Mouse (Mus musculus): ENCODE data around the gene Cfap99. TPM values are rescaled to one million over a fixed set of nuclear protein-coding genes. Genes with fewer than 3 reads are reported as not detected.
A peak's percentile ranks its signal among the peaks of the same experiment; 100 is the strongest.

The Cfap99 gene
- polyA plus RNA-seq, 1 experiment from 2014 or later: not detected

DNA sequence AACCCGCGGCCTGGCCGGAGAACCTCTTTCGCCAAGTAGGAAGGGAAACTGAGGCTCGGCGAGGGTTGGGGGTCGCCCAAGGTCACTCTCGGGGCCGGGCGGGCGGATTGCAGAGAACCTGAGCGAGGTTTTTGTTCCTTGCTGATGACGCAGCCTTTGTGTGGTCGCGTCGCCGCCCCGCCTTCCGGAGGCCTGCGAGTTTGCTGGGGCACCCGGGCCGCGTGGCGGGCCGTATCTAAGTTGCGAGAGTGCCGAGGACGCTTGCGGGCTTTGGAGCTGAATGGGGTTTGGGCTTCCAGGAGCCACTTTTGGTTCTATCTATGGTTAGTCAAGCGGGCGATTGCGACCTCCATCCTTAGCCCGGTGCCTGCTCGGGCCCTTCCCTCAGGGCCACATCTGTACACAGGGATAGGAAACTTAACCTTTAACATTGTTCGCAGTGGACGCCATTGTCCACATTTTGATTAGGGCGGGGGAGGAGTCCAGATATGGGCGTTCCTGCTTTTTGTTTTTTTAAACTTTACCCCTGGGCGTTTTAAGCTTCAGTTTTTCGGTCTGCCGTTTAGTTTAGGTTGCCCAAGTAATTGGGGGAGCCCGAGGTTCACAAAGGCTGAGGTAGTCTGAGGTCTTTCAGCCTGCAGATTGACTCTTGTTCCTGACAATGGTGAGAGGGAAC, 48.5 kb downstream of the Cfap99 start:
- peak overlapping the region; percentile 95 for H3K9ac ChIP-seq
- peak; percentile 57 for ATAC-seq (replicated peaks; ENCODE audit: low FRiP score)
- H3K27me3 ChIP-seq: no peaks in the 10 kb centered on the region
- H3K4me1 ChIP-seq: peaks cover 18% of the 10 kb centered on the region; the same call in 1 of the 2 replicates
- H3K4me2 ChIP-seq: peak overlapping the region; percentile 76
- peak overlapping the region; percentile 98 for H3K27ac ChIP-seq
- H3K4me3 ChIP-seq (replicated peaks): peak overlapping the region; percentile 95
- H3K9me3 ChIP-seq (replicated peaks): no peaks in the 10 kb centered on the region
- under 1% methylated on average over 42 of the region's 42 CpGs for WGBS
- H3K36me3 ChIP-seq: peaks cover 6% of the 10 kb centered on the region; the same call in 1 of the 2 replicates

GRCm38 (mm10) chr5:34340246-34340645, 51.8 kb downstream of the Cfap99 start:
- H3K4me2 ChIP-seq: no peak overlapping the region
- H3K27me3 ChIP-seq: no peaks in the 10 kb centered on the region
- 96% methylated on average over 6 of the region's 6 CpGs for WGBS
- H3K4me3 ChIP-seq (replicated peaks): no peak overlapping the region
- peaks cover 32% of the 10 kb centered on the region for H3K36me3 ChIP-seq
- no peak overlapping the region for H3K27ac ChIP-seq
- peaks cover 16% of the 10 kb centered on the region; the same call in 1 of the 2 replicates for H3K4me1 ChIP-seq
- no peak for ATAC-seq (replicated peaks; ENCODE audit: low FRiP score)
- no peak overlapping the region for H3K9ac ChIP-seq
- no peaks in the 10 kb centered on the region for H3K9me3 ChIP-seq (replicated peaks)

DNA sequence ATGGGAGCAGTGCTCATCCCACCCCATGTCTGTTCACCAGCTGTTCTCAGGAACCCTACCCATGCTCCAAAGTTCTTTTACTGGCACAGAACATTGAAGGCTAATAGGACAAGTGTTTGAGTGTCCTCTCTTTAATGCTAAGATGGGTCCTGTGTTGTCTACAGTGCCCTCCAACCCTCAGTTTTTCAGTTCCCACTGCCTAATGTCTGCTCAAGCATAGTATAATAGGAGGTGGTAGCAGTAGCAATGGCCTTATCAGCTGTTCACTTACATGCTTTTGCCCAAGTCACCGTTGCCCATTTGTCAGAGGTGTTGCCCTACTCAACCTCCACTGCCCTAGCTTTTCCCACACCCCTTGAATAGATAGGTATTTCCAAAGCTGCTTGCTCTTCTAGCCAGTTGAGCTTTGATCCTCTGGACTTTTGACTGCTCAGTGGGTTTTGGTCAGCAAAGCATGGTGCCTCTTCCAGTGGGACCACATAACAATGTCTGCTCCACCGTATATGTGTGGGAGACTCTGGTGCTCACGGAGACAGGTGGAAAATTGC, 63.8 kb downstream of the Cfap99 start:
- Histone ChIP-seq H3K9ac (no peak overlapping the region), H3K9me3 (replicated peaks) (no peaks in the 10 kb centered on the region), H3K27me3 (no peaks in the 10 kb centered on the region), H3K27ac (no peak overlapping the region), H3K36me3 (peaks cover 96% of the 10 kb centered on the region), H3K4me2 (no peak overlapping the region), H3K4me3 (replicated peaks) (no peak overlapping the region), H3K4me1 (no peaks in the 10 kb centered on the region)
- WGBS: 90% methylated on average over 3 of the region's 3 CpGs
- ATAC-seq (replicated peaks; ENCODE audit: low FRiP score): no peak

GRCm38 (mm10) chr5:34360261-34360660, 71.9 kb downstream of the Cfap99 start:
- no peak overlapping the region for H3K4me2 ChIP-seq
- no peak overlapping the region for H3K27ac ChIP-seq
- ATAC-seq (replicated peaks; ENCODE audit: low FRiP score): no peak
- H3K27me3 ChIP-seq: no peaks in the 10 kb centered on the region
- H3K4me1 ChIP-seq: no peaks in the 10 kb centered on the region
- 95% methylated on average over 3 of the region's 3 CpGs for WGBS
- H3K9ac ChIP-seq: no peak overlapping the region
- H3K36me3 ChIP-seq: peaks cover 90% of the 10 kb centered on the region
- H3K9me3 ChIP-seq (replicated peaks): no peaks in the 10 kb centered on the region
- no peak overlapping the region for H3K4me3 ChIP-seq (replicated peaks)

- Histone ChIP-seq H3K27me3 (no peaks in the 10 kb centered on the region), H3K36me3 (peaks cover 66% of the 10 kb centered on the region), H3K27ac (no peak overlapping the region)
Measured at GRCm38 (mm10) chr5:34363115-34363514, 74.7 kb downstream of the Cfap99 start.

GRCm38 (mm10) chr5:34368551-34369290, 80.3 kb downstream of the Cfap99 start:
- H3K27ac ChIP-seq: peak overlapping the region; percentile 86
- 68% methylated on average over 7 of the region's 7 CpGs for WGBS
- no peaks in the 10 kb centered on the region for H3K27me3 ChIP-seq
- ATAC-seq (replicated peaks; ENCODE audit: low FRiP score): no peak
- no peaks in the 10 kb centered on the region for H3K9me3 ChIP-seq (replicated peaks)
- peak overlapping the region; percentile 59 for H3K4me2 ChIP-seq
- H3K36me3 ChIP-seq: peaks cover 16% of the 10 kb centered on the region
- H3K4me3 ChIP-seq (replicated peaks): peak overlapping the region; percentile 93
- H3K9ac ChIP-seq: peak overlapping the region; percentile 53
- H3K4me1 ChIP-seq: peaks cover 22% of the 10 kb centered on the region

More at GRCm38 (mm10) chr5:34363115-34363514, 74.7 kb downstream of the Cfap99 start:
- Histone ChIP-seq H3K4me2 (no peak overlapping the region), H3K4me1 (no peaks in the 10 kb centered on the region), H3K9me3 (replicated peaks) (no peaks in the 10 kb centered on the region), H3K4me3 (replicated peaks) (no peak overlapping the region), H3K9ac (no peak overlapping the region)
- no peak for ATAC-seq (replicated peaks; ENCODE audit: low FRiP score)

- no peaks in the 10 kb centered on the region for H3K27me3 ChIP-seq
- 1% methylated on average over 57 of the region's 64 CpGs for WGBS
- H3K9me3 ChIP-seq (replicated peaks): no peaks in the 10 kb centered on the region
- peak within 1 kb of the TSS; percentile 93 for H3K4me3 ChIP-seq (replicated peaks)
- peaks cover 22% of the 10 kb centered on the region for H3K4me1 ChIP-seq
- peak within 1 kb of the TSS; percentile 86 for H3K27ac ChIP-seq
- H3K4me2 ChIP-seq: peak within 1 kb of the TSS; percentile 70
- peaks cover 11% of the 10 kb centered on the region for H3K36me3 ChIP-seq
- ATAC-seq (replicated peaks; ENCODE audit: low FRiP score): peak; percentile 100
- peak within 1 kb of the TSS; percentile 94 for H3K9ac ChIP-seq
Measured at GRCm38 (mm10) chr5:34369341-34370021, 81.1 kb downstream of the Cfap99 start, which contains the start of gene Fam193a. TSS of gene Fam193a (plus strand) at chr5:34369933.

GRCm38 (mm10) chr5:34370022-34370823, 81.8 kb downstream of the Cfap99 start:
- peak; percentile 5 for ATAC-seq (replicated peaks; ENCODE audit: low FRiP score)

GRCm38 (mm10) chr5:34370840-34371239, 82.4 kb downstream of the Cfap99 start:
- peak overlapping the region; percentile 94 for H3K9ac ChIP-seq
- no peaks in the 10 kb centered on the region for H3K36me3 ChIP-seq
- ATAC-seq (replicated peaks; ENCODE audit: low FRiP score): no peak
- no peaks in the 10 kb centered on the region for H3K9me3 ChIP-seq (replicated peaks)
- H3K4me3 ChIP-seq (replicated peaks): peak overlapping the region; percentile 93
- no peaks in the 10 kb centered on the region for H3K27me3 ChIP-seq
- H3K4me1 ChIP-seq: peaks cover 22% of the 10 kb centered on the region
- H3K4me2 ChIP-seq: peak overlapping the region; percentile 70
- 25% methylated on average over 8 of the region's 8 CpGs for WGBS
- 0 out of 2 replicates have a peak overlapping the region, but pooled peaks have one; percentile 56 for H3K27ac ChIP-seq

More at GRCm38 (mm10) chr5:34370022-34370823, 81.8 kb downstream of the Cfap99 start:
- no peaks in the 10 kb centered on the region for H3K27me3 ChIP-seq
- peaks cover 22% of the 10 kb centered on the region for H3K4me1 ChIP-seq
- H3K9me3 ChIP-seq (replicated peaks): no peaks in the 10 kb centered on the region
- H3K4me3 ChIP-seq (replicated peaks): peak overlapping the region; percentile 93
- H3K9ac ChIP-seq: peak overlapping the region; percentile 94
- H3K36me3 ChIP-seq: peaks cover 3% of the 10 kb centered on the region; the same call in 1 of the 2 replicates
- under 1% methylated on average over 93 of the region's 114 CpGs for WGBS
- H3K27ac ChIP-seq: peak overlapping the region; percentile 56
- H3K4me2 ChIP-seq: peak overlapping the region; percentile 70

DNA sequence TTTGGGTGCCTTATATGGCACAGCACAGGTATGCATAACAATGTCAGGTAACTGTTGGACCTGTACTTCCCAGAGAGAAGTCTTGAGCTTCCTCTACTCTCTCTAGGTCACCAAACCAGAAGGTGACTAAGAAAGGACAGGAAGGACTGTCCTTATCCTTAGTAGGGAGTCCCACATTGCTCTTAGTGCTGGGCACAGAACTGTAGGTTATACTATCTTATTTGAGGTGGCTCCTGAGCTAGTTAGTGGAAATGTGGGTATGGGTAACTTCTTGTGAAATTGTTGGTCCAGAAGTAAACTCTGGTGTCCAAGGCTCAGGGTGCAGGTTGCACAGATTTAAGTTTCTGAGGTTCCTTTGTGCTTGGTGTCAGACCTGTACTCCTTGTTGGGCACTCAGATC, 83.7 kb downstream of the Cfap99 start:
- no peaks in the 10 kb centered on the region for H3K27me3 ChIP-seq
- H3K4me2 ChIP-seq: peak overlapping the region; percentile 5; the same call in 1 of the 2 replicates
- H3K27ac ChIP-seq: no peak overlapping the region
- ATAC-seq (replicated peaks; ENCODE audit: low FRiP score): no peak
- 0 out of 2 replicates have a peak overlapping the region, but pooled peaks have one; percentile 3 for H3K4me3 ChIP-seq (replicated peaks)
- H3K9ac ChIP-seq: no peak overlapping the region
- H3K4me1 ChIP-seq: peaks cover 22% of the 10 kb centered on the region
- no peaks in the 10 kb centered on the region for H3K9me3 ChIP-seq (replicated peaks)
- no peaks in the 10 kb centered on the region for H3K36me3 ChIP-seq

DNA sequence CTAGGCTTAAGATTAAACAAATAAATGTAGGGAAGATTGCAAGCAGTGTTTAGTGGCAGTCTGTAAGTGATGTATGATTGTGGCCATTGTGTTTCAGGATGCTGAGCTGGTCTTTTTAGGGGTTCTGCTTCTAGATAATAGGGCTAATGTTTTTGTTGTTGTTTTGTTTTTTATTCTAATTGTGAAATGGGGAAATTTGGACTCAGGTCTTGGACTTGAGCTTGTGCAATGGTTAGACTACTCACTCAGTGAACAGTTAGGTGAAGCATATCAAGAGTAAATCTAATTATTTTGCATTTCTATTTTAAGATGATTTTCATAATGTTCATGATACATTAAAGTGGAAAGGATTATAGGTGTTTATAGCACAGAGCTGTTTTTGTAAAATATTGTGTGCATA, 84.1 kb downstream of the Cfap99 start:
- ATAC-seq (replicated peaks; ENCODE audit: low FRiP score): no peak
- Histone ChIP-seq H3K27ac (no peak overlapping the region), H3K9ac (no peak overlapping the region), H3K27me3 (no peaks in the 10 kb centered on the region), H3K36me3 (no peaks in the 10 kb centered on the region), H3K4me2 (peak overlapping the region; percentile 5; the same call in 1 of the 2 replicates), H3K4me3 (replicated peaks) (no peak overlapping the region), H3K9me3 (replicated peaks) (no peaks in the 10 kb centered on the region), H3K4me1 (peaks cover 22% of the 10 kb centered on the region)

Data from kidney, embryonic 15.5 days (tissue).